ENCODE assay signal across 15 mouse cellular contexts in the genomic region with DNA sequence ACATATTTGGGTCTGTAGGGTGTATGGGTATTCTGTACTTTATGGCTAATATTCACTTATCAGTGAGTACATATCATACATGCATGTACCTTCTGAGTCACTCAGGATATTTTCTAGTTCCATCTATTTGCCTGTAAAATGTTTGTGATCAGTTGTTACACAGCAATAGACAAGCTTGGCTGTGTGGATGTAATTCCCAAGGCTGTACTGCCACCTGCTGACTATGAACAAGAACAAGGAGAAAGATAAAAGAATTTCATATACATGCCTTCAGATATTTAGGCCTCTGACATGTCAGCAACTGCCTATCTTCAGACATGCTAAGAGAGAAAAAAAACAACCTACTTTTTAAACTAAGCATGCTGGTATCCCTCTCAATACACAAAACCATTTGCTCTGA. TPM values are rescaled to one million over a fixed set of nuclear protein-coding genes. Genes with fewer than 3 reads are reported as not detected.
DNase-seq lines count a peak whose midpoint lies in the region; ATAC-seq and TF ChIP-seq lines count a peak whose summit lies in the region.
"Had no signal": no experiment of that assay in that cellular context is flagged by ENCODE, and none has a peak within 500 bp of the region (broad histone marks: within the 10 kb centered on the region; RNA-seq: fewer than 3 reads in every experiment).

No protein-coding gene starts in this region.

- no peaks in the 10 kb centered on the region for H3K36me3 ChIP-seq in ES-E14 (ENCODE audit: control insufficient read depth, insufficient read depth, low read length, poor library complexity, severe bottlenecking)
- H3K36me3 ChIP-seq: forebrain, embryonic 12.5 days; stomach, embryonic 15.5 days had no signal

- H3K9me3 ChIP-seq in ES-E14 (ENCODE audit: control insufficient read depth, insufficient read depth, low read depth, low read length), result no peaks in the 10 kb centered on the region
- H3K9me3 ChIP-seq: forebrain, embryonic 12.5 days; stomach, embryonic 15.5 days had no signal

- DNase-seq in frontal cortex, postnatal 14 days (ENCODE audit: low spot score in 2 of 2), result no peak
- peak; percentile 12 to 44 for DNase-seq in left cerebral cortex, postnatal 25 days (ENCODE audit: low spot score in 2 of 2)
- no peak for DNase-seq in left cerebral cortex, adult 8-10 months (ENCODE audit: low spot score in 2 of 2)
- DNase-seq in ES-E14 (ENCODE audit: low read depth, low spot score), result peak; percentile 9
- DNase-seq in embryo, embryonic 11 days, result peak; percentile 22
- DNase-seq: cerebellum, adult 9-10 months; layer of hippocampus, adult 9-11 months; lung, postnatal 4 days had no signal

- H3K4me3 ChIP-seq in ES-E14 (ENCODE audit: insufficient read depth in 1 of 2, low read depth in 1 of 2, low read length in 2 of 2, poor library complexity in 1 of 2, severe bottlenecking in 1 of 2), result no peak overlapping the region
- H3K4me3 ChIP-seq: forebrain, embryonic 12.5 days; stomach, embryonic 15.5 days had no signal

- ATAC-seq in frontal cortex, adult (ENCODE audit: low TSS enrichment), result peak; percentile 85
- ATAC-seq in CD4-positive, CD25-positive, alpha-beta regulatory T cell, adult 4 months, result no peak
- no peak for ATAC-seq in activated CD4-positive, CD25-positive, alpha-beta regulatory T cell, adult 4 months

- in situ Hi-C loops in ES-E14 (cut with MboI; ENCODE audit: low sequenced_read_pairs in 2 of 2, unreplicated experiment in 2 of 2), result loop anchor here in 1 of 2 experiments (10.0 kb wide), 1 partner anchor 243 kb away; no protein-coding TSS in a partner anchor

- intact Hi-C loops in left cerebral cortex, postnatal 25 days (cut with DNase I), result loop anchor here (2.0 kb wide), 1 partner anchor 1095 kb away; no protein-coding TSS in a partner anchor

- H3K9ac ChIP-seq in ES-E14 (ENCODE audit: insufficient read depth, low read depth, low read length, poor library complexity, severe bottlenecking), result no peak overlapping the region
- H3K9ac ChIP-seq: forebrain, embryonic 12.5 days; stomach, embryonic 15.5 days had no signal

- H3K4me1 ChIP-seq in ES-E14 (ENCODE audit: control insufficient read depth in 2 of 2, insufficient read depth in 2 of 2, low read length in 2 of 2, poor library complexity in 1 of 2), result no peaks in the 10 kb centered on the region
- H3K4me1 ChIP-seq: forebrain, embryonic 12.5 days; stomach, embryonic 15.5 days had no signal

- H3K27ac ChIP-seq in ES-E14 (ENCODE audit: insufficient read depth, low read depth, low read length, poor library complexity, severe bottlenecking), result no peak overlapping the region
- H3K27ac ChIP-seq: forebrain, embryonic 12.5 days; stomach, embryonic 15.5 days had no signal

TF ChIP-seq in ES-E14, 5 proteins besides CTCF, POLR2A, EP300 and RAD21:
- TF ChIP-seq MAFK (IDR thresholded peaks at IDR 0.05; ENCODE audit: insufficient read depth, low read depth, low read length), result no peak
- TF ChIP-seq ZNF384 (IDR thresholded peaks at IDR 0.05; ENCODE audit: low read depth, low read length), result no peak
- TF ChIP-seq ZC3H11A (IDR thresholded peaks at IDR 0.05; ENCODE audit: borderline replicate concordance, low read depth, low read length), result peak; percentile 56
- TF ChIP-seq CHD2 (IDR thresholded peaks at IDR 0.05; ENCODE audit: low read depth, low read length), result no peak
- no peak for TF ChIP-seq HCFC1 (IDR thresholded peaks at IDR 0.05; ENCODE audit: borderline replicate concordance, insufficient read depth, low read length)

RNA-seq across cellular contexts. Expression of a gene that starts 5.7 kb away (rescaled TPM):
- total RNA-seq in left cerebral cortex, postnatal 25 days (2021), result not detected
- total RNA-seq in left cerebral cortex, adult 8-10 months (2022), result not detected
- total RNA-seq in ES-E14 (2012; rRNA removed), result 0.13 TPM in 1 of 2 replicates, not detected in the other
- polyA plus RNA-seq in CD4-positive, CD25-positive, alpha-beta regulatory T cell, adult 4 months (2017; shearing (Covaris generic)), result not detected
- not detected for polyA plus RNA-seq in activated CD4-positive, CD25-positive, alpha-beta regulatory T cell, adult 4 months (2017; shearing (Covaris generic))
- polyA plus RNA-seq: forebrain, embryonic 12.5 days; heart, embryonic 16.5 days; neural tube, embryonic 14.5 days; stomach, embryonic 15.5 days had no signal

RNA-seq across cellular contexts. Expression of a gene that starts 39.5 kb away (rescaled TPM):
- total RNA-seq in left cerebral cortex, postnatal 25 days (2021), result 1 to 10 TPM; 2.1 to 2.4 TPM
- total RNA-seq in left cerebral cortex, adult 8-10 months (2022), result 1 to 10 TPM; 1.9 to 4.4 (median 3.2) TPM
- total RNA-seq in ES-E14 (2012; rRNA removed), result 26.4 and 37.5 TPM in 2 replicates
- 1 to 10 TPM; 6.1 to 7.0 TPM for polyA plus RNA-seq in CD4-positive, CD25-positive, alpha-beta regulatory T cell, adult 4 months (2017; shearing (Covaris generic))
- 10 to 100 TPM; 10.5 to 11.3 TPM for polyA plus RNA-seq in activated CD4-positive, CD25-positive, alpha-beta regulatory T cell, adult 4 months (2017; shearing (Covaris generic))

RNA-seq across cellular contexts. Expression of a gene that starts 44.2 kb away (rescaled TPM):
- total RNA-seq in left cerebral cortex, postnatal 25 days (2021), result not detected
- not detected for total RNA-seq in left cerebral cortex, adult 8-10 months (2022)
- total RNA-seq in ES-E14 (2012; rRNA removed), result not detected in 2 replicates
- not detected for polyA plus RNA-seq in CD4-positive, CD25-positive, alpha-beta regulatory T cell, adult 4 months (2017; shearing (Covaris generic))
- not detected for polyA plus RNA-seq in activated CD4-positive, CD25-positive, alpha-beta regulatory T cell, adult 4 months (2017; shearing (Covaris generic))
- polyA plus RNA-seq: forebrain, embryonic 12.5 days; heart, embryonic 16.5 days; neural tube, embryonic 14.5 days; stomach, embryonic 15.5 days had no signal

Comparison
In these comparisons a context has a peak if more than half of its experiments do, and no peak if none do; other contexts are left out.
1. DNase-seq: peak in left cerebral cortex, postnatal 25 days (2 of 2), ES-E14 (single experiment) and embryo, embryonic 11 days (single experiment); none in frontal cortex, postnatal 14 days (0 of 2) and left cerebral cortex, adult 8-10 months (0 of 2).